Mouse (Mus musculus): Measurements from ENCODE around the gene Coq10b. TPM values are rescaled to one million over a fixed set of nuclear protein-coding genes. Genes with fewer than 3 reads are reported as not detected.

Gene Coq10b
- 1 to 10 TPM; 1.6 to 2.9 TPM for polyA plus RNA-seq (2012; fragmentation: generic; extraction: Trizol)

GRCm38 (mm10) chr1:55052355-55052953 lies at the start of gene Coq10b:
TSS of gene Coq10b (plus strand) at chr1:55052770.

GRCm38 (mm10) chr1:55027253-55027801 lies 25.2 kb upstream of the Coq10b start, which contains the start of gene Sf3b1:
TSS of gene Sf3b1 (minus strand) at chr1:55027481.

GRCm38 (mm10) chr1:55087932-55088610 lies 35.5 kb downstream of the Coq10b start, which contains the start of the genes Hspe1 and Hspd1:
TSS of gene Hspe1 (plus strand) at chr1:55088132.
TSS of gene Hspd1 (minus strand) at chr1:55088243.

Other genes starting within 250 kb of the Coq10b start
- 1 to 10 TPM in 1 of 2 experiments, under 1 TPM in 1; 0.28 to 6.6 TPM for gene Ankrd44, start 126.4 kb upstream of the Coq10b start, polyA plus RNA-seq (2012; fragmentation: generic; extraction: Trizol)
- gene Sf3b1, start 25.3 kb upstream of the Coq10b start, polyA plus RNA-seq (2012; fragmentation: generic; extraction: Trizol), result 10 to 100 TPM in 1 of 2 experiments, 1 to 10 TPM in 1; 2.1 to 21.1 TPM
- gene Hspe1, start 35.4 kb downstream of the Coq10b start, polyA plus RNA-seq (2012; fragmentation: generic; extraction: Trizol), result 100 to 1,000 TPM; 253 to 330 TPM
- 10 to 100 TPM; 36.1 to 61.1 TPM for gene Hspd1, start 35.5 kb downstream of the Coq10b start, polyA plus RNA-seq (2012; fragmentation: generic; extraction: Trizol)
- gene Mob4, start 78.5 kb downstream of the Coq10b start, polyA plus RNA-seq (2012; fragmentation: generic; extraction: Trizol), result 1 to 10 TPM; 1.1 to 6.1 TPM
- gene Rftn2, start 174.0 kb downstream of the Coq10b start, polyA plus RNA-seq (2012; fragmentation: generic; extraction: Trizol), result 1 to 10 TPM; 1.5 to 6.8 TPM
- under 1 TPM; 0.28 to 0.34 TPM for gene Mars2, start 184.4 kb downstream of the Coq10b start, polyA plus RNA-seq (2012; fragmentation: generic; extraction: Trizol)

Measured in C3H10T1/2 (cell line).